Mouse (Mus musculus): ENCODE results near the gene 4931428F04Rik.

DNA sequence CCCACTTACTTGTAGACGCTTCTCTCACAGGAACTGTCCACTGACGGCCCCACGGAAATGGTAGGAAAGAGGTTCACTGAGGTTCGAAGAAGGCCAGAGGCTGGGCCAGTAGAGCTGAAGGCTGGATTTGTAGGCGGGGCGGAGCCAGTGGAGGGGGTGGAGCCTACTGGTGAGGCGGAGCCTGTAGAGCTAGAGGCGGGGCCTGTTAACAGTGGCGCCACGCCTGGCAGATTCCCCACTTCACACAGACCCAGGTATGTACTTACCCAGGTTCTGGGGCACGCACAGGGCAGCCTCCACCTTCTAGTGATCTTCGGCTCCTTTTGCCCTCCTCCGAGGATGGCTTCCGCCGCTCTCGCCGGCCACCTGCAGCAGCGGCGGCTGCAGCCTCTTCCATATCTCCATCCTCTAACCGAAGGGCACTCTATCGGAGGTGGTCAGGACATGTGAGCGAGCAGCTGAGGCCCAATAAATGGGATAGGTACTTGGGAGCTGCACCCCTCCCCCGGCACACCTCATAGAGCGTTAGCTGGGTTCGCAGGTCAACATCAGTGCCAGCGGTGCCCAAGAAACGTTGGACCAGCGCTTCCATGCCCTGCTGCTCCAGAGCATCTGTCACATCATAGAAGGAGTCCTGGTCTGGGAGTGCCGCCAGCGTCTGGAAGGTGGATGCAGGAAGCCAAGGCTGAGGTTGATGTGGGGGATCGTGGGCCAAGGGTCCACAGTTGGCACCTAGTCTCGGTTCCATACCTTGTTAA lies 46.9 kb upstream of the 4931428F04Rik start:
- no peak for TF ChIP-seq GATA1 (IDR thresholded peaks at IDR 0.05; ENCODE audit: borderline replicate concordance, low read length)
- TF ChIP-seq FLI1 (IDR thresholded peaks at IDR 0.05; ENCODE audit: low read length), result no peak

Measured in megakaryocyte, embryonic 14.5 days (primary cell).